Mouse (Mus musculus) gonadal fat pad, adult 2 months (tissue): ENCODE measurements around the gene Olfr231. TPM values are rescaled to one million over a fixed set of nuclear protein-coding genes. Genes with fewer than 3 reads are reported as not detected.

Experiments used
- DNase-seq: peaks from one replicate; pipeline ENCODE4 v3.0.0-alpha.2; 2012; ENCODE audit warnings: low read depth
- polyA plus RNA-seq: library from polyadenylated mRNA; depleted of rRNA; stranded (reverse); fragments of >200 nt; gene quantifications from 2 replicates; pipeline ENCODE4 v1.2.3, GENCODE M21; 2012; rRNA removed

Gene Olfr231
- not detected in 2 replicates for polyA plus RNA-seq

DNA sequence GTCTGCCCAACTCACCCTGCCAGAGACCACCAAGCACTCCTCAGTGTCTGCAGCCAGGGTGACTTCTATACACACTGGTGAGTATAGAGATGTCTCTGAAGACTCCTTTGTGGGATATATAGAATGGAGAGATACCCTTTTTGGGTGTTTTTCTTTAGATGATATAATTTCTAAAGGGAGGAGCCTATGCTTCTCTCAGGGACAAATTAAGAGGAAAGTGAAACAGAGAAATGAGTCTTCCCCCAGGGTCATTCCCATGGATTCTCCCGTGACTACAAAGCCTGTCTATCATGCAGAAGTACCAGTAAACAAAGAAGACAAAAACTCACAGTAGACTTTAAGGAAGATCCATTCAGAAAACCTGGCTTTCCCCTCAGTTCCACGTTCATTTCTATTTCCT is at the start of gene Olfr231:
Gene Olfr231, minus strand, starts transcription at position 101 of the 400 bp plus-strand sequence.
- DNase-seq = no peak

DNA sequence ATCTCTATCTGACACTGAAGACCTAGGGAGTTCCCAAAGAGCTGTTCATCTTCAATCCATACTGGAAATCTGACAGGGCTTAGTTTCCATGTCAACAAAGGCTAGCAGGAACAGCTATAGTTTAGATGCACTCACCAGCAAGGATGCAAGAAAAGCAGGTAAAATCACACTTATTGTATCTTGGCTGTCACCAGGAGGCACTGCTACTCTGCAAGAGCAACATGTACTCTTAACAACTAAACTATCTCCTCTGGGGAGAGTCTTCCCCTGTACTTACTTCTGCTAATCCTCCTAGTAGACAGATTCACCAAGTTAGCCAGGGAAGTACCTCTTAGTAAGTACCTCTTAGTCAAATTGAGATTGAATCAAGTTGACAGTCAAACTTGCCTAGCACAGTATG is 48.1 kb upstream of the Olfr231 start:
- no peak for DNase-seq

DNA sequence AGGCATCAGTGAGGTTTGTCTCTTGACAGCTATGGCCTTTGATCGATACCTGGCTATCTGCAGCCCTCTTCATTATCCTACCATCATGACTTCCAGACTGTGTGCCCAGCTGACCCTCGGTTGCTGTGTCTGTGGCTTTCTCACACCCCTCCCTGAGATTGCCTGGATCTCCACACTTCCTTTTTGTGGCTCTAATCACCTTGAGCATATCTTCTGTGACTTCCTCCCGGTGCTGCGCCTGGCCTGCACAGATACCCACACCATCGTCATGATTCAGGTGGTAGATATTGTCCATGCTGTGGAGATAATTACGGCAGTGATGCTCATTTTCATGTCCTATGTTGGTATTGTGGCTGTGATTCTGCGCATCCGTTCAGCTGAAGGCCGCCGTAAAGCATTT is 38.1 kb upstream of the Olfr231 start:
- no peak for DNase-seq

DNA sequence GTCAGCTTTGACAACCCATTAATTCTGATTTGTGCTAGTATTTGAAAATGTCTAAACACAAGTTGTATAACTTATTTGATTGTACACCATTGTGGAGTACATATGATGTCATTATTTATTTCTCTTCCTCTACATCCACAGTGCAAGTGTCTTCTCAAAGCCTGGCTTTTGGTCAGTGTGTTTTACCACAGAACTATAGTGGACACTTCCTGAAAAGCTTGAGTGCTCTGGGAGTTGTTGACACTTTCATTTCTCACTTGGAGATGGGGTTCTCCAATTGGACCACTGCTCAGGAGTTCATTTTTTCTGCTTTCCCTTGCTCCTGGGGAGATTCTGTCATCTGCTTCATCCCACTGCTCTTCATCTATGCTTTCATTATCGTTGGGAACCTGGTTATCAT is 37.5 kb upstream of the Olfr231 start:
- DNase-seq = no peak

DNA sequence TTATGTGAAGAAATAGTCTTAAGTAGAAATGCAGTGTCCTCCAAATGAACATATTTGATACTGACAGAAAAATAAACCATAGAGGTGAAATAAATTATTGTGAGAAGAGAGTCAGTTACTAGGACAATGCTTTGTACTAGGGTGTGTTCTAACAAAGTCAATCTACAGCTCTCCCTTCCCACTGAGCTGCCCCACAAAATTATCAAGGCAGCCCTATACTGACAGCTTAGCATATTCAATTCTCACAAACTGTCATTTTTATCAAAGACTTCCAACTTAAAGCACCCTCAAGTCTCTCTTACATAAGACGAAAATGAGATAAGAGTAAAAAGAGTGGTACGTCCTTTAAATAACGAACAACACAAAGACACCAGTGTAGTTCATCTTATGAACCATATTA is 36.7 kb upstream of the Olfr231 start:
- DNase-seq = no peak

DNA sequence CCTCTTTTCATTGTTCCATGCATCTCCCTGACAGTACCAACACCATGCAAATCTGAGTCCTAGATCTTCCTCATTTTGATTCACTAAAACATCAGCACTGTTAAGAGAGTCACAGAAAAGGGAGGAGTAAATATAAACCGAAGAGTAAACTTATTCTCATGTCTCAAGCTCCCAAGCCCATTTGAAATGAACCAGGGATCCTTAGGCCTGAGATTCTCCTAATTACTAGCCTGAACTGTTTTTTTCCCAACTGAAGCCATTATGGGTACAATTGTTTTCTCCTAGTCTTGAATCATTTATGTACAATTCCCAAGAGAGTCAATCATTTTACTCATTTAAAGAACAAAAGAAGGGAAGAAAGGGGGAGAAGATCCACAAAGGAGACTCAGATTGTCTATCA is 34.4 kb upstream of the Olfr231 start, which contains the start of gene Olfr420:
Gene Olfr420, plus strand, starts transcription at position 301 of the 400 bp plus-strand sequence.
- DNase-seq = no peak

DNA sequence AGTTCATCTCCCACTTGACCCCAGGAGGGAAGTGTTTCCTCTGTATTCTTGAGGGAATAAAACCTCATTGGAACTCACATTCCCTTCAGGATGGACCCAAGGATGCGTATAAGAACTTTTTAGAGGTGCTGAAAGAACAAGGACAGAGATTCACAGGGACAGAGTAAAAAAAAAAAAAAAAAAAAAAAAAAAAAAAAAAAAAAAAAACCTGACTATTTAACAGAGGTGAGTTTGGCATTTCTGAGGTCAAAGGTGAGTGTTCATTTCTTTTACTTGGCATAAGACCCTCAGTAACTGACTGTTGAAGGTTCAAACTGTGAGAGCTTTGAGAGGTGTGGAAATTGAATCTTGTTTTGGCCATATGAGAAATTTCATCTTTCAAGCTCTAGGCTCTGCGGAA is 28.3 kb upstream of the Olfr231 start:
- DNase-seq = no peak

DNA sequence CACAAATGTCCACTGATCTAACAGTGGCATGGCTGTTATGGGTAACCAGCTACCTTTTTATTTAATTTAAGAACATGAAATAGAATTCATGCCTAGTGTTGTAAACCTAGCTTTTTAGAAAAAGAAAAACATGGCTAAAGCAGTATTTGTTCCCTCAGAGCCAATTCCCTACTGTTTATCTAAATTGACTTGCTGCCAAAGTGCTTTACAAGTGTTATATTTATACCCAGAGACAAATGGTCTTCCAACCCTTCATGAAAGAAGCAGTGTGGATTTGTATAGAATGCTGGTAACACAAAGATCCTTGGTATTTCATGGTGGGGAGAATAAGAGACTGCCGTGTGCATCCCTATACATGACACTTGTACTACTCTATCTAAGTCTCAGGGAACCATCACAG is 25.7 kb upstream of the Olfr231 start:
- DNase-seq = no peak

DNA sequence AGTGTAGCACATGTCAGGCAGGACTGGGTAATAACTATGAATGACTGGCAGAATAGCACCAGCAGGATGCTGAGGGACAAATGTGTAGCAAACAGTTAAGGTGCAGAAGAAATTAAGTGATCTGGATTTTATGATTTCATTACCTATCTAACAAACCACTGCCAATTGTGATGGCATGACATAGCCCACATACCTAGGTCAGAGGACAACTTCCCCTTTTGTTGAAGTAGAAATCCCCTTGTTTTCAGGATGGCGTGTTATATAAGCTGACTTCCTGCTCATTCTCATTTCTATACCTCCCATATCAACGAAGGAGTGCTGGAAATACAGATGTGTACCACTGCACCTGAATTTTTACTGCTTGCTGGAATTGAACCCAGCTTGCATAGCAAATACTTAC is 20.4 kb upstream of the Olfr231 start:
- DNase-seq = no peak

DNA sequence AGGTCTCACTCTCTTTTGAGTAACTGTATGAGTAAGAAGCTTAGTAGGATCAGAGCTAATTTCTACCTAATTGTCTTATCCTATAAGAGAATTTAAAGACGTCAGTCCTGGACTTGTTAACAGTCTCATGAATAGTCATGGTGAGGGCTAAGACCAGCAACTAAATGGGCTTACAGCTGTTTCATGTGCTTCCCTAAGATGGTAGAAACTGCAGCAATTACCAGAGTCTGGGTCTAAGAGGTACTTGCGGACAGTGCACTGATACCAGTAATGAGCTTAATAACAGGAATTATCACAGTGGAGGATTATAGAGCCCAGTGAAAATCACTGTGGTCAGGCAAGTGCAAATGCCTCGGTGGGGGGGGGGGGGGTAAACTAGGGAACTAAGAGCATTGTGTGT is 11.0 kb upstream of the Olfr231 start:
- DNase-seq = no peak

DNA sequence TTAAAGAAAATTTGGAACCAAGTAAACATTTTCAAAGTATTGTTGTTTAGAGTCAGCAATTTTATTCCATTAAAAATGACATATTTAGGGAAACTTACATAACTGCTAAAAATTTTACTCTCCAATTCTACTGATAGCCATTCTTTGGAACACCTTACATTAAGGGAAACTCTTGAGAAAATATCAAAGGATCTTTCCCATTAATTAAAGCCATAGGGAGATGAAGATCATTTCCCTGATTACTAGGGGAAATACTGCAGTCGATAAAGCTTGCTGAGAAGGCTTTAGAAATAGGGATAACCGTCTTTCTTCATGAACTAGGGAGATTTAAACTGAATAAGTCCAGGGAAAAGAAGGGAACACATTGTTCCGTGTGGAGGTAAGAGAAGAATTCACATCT is 10.3 kb upstream of the Olfr231 start, which contains the start of gene Olfr424:
Gene Olfr424, plus strand, starts transcription at position 301 of the 400 bp plus-strand sequence.
- no peak for DNase-seq

DNA sequence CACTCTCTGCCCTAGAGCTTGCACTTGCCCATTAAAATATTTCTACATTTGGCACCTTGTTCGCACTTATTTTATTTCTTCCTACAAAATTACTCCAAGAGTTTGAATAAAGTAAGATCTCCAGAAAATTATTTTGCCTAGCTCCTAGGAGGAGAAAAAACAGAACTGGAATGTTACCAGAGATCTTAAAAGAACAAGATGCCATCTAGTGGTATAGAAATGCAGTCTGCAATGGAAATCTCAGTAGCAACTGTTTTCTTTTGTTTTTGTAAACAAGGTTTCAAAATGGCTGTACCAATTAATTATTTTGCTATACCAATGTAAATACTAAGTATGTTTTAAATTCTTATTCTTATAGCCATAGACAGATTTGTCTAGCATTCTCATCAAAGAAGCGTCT is 17.2 kb downstream of the Olfr231 start:
- no peak for DNase-seq

DNA sequence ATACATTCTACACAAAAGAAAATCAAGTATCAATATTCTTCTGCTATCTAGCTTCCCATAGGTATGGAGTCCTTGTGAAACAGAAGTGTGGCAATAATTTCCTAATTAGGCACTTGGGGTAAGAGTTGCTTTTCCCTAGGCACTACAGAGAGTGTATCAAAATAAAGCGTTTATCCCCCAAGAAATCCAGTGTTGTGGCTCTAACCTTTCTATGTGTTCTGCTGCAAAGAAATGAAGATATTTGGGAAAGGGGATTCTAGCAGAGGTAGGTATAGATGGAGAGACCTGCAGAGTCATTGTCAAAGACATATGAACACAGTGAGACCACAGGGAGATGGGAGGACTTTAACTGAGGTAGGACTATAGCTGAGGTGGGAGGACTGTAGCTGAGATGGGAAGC is 24.4 kb downstream of the Olfr231 start, which contains the start of gene Olfr427:
Gene Olfr427, plus strand, starts transcription at position 301 of the 400 bp plus-strand sequence.
- no peak for DNase-seq

DNA sequence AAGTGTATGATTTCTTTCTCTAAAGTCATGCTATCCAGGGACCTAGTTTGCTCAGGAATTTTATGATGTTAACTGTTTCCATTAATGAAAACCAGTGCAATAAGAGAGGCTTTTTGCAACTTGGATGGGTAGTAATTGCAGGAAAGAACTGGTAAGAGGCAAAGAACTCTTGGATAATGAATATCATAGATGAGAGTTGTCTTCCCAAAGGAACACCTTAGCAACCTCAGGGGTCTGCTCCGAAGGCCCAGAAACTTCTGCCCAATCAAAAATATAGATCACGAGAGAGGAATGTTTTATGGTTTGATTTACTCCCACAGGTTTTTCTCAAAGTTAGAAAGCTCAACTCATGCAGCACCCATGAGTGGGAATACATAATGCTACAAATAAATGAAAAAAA is 36.9 kb downstream of the Olfr231 start, which contains the start of gene Olfr429:
Gene Olfr429, plus strand, starts transcription at position 301 of the 400 bp plus-strand sequence.
- no peak for DNase-seq

DNA sequence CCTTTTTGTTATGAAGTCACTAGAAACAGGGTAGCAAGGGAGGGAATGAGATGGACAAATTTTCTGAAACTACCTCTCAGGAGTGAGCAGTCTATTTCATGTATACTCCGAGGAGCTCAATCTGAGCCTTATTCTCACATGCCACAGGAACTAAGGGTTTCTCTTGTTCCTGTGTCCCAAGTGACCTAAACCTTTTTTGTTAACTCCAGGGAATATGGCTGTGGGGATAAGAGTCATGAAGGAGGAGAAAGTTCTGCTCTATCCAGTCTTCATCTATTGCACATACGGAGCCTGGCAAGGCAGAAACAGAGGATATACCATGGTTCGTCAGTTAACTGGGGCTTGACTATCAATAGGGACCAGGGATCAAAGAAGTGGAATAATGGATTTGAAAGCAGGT is 54.7 kb downstream of the Olfr231 start, which contains the start of gene Olfr430:
Gene Olfr430, plus strand, starts transcription at position 301 of the 400 bp plus-strand sequence.
- no peak for DNase-seq

Other genes starting within 250 kb of the Olfr231 start
- gene Ifi211, start 208.1 kb downstream of the Olfr231 start, polyA plus RNA-seq = 0.84 and 1.5 TPM in 2 replicates
- 2.8 and 2.9 TPM in 2 replicates for gene Mndal, start 178.7 kb downstream of the Olfr231 start, polyA plus RNA-seq
- gene Ifi203, start 178.5 kb downstream of the Olfr231 start, polyA plus RNA-seq = 5.5 and 7.7 TPM in 2 replicates
- 0.34 TPM in 1 of 2 replicates, not detected in the other for gene Ifi202b, start 138.4 kb downstream of the Olfr231 start, polyA plus RNA-seq
- 2.8 and 2.9 TPM in 2 replicates for gene Ifi205, start 89.4 kb downstream of the Olfr231 start, polyA plus RNA-seq
- gene Olfr433, start 80.5 kb downstream of the Olfr231 start, polyA plus RNA-seq = 0.08 and 0.27 TPM in 2 replicates
- gene Olfr432, start 72.0 kb downstream of the Olfr231 start, polyA plus RNA-seq = 0.20 TPM in 1 of 2 replicates, not detected in the other
- not detected in 2 replicates for gene Olfr430, start 54.6 kb downstream of the Olfr231 start, polyA plus RNA-seq
- not detected in 2 replicates for gene Olfr429, start 36.8 kb downstream of the Olfr231 start, polyA plus RNA-seq
- gene Olfr427, start 24.3 kb downstream of the Olfr231 start, polyA plus RNA-seq = not detected in 2 replicates
- gene Olfr424, start 10.4 kb upstream of the Olfr231 start, polyA plus RNA-seq = not detected in 2 replicates
- gene Olfr420, start 34.5 kb upstream of the Olfr231 start, polyA plus RNA-seq = not detected in 2 replicates
- gene Spta1, start 51.6 kb upstream of the Olfr231 start, polyA plus RNA-seq = 0.01 and 0.06 TPM in 2 replicates
- not detected in 2 replicates for gene Olfr419, start 130.9 kb upstream of the Olfr231 start, polyA plus RNA-seq
- gene Mptx1, start 209.4 kb upstream of the Olfr231 start, polyA plus RNA-seq = not detected in 2 replicates
- not detected in 2 replicates for gene Olfr417, start 244.0 kb upstream of the Olfr231 start, polyA plus RNA-seq